Mouse (Mus musculus): ENCODE data around the gene Tmem131.

DNA sequence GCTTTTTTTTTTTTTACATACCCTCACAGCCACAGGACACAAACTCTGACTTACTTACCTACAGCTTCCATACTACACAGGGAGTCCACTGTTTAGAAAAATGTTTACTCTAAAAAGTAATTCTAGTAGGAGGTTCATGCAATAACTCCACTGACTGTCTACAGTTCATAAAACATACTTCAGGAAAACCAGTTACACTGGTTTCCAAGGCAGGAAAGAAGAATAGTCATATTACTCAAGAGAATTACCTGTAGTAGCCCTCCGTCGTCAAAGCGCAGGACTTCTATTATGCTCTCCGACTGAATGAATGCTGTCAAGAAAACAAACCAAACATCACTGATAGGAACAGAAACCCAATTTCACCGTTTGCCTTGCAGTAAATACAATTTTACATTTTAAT lies 54.5 kb downstream of the Tmem131 start:
- no peak for TF ChIP-seq POLR2A (IDR thresholded peaks at IDR 0.05; ENCODE audit: insufficient read depth, low read depth, low read length)
- TF ChIP-seq CTCF (IDR thresholded peaks at IDR 0.05): no peak
